Mouse (Mus musculus) erythroblast, embryonic 14.5 days (primary cell): ENCODE measurements around the gene Mtfr2. TPM values are rescaled to one million over a fixed set of nuclear protein-coding genes. Genes with fewer than 3 reads are reported as not detected.

Experiments used
- H3K27me3 ChIP-seq: 2 replicates; pipeline ENCODE4 v1.6.1; 2012; ENCODE audit warnings: inconsistent platforms; ENCODE audit not compliant: control insufficient read depth
- H3K36me3 ChIP-seq: 2 replicates; pipeline ENCODE4 v1.6.1; 2012; ENCODE audit warnings: mild to moderate bottlenecking, inconsistent platforms; ENCODE audit not compliant: control insufficient read depth
- H3K4me1 ChIP-seq: 2 replicates; pipeline ENCODE4 v1.6.1; 2012; ENCODE audit warnings: inconsistent platforms; ENCODE audit not compliant: control insufficient read depth
- H3K4me3 ChIP-seq: replicated peaks from 2 replicates; pipeline ENCODE3; 2012; ENCODE audit warnings: moderate library complexity, mild to moderate bottlenecking, inconsistent platforms
- H3K9me3 ChIP-seq: 2 replicates; pipeline ENCODE4 v1.6.1; 2012; ENCODE audit warnings: low read length, inconsistent platforms, mixed read lengths; ENCODE audit not compliant: control insufficient read depth
- GATA1 ChIP-seq: IDR thresholded peaks from 2 replicates; pipeline ENCODE4 v1.6.1; 2012; ENCODE audit warnings: low read length, inconsistent platforms, mixed read lengths
- TAL1 ChIP-seq: IDR thresholded peaks from 3 replicates; pipeline ENCODE4 v1.6.1; 2012; ENCODE audit warnings: low read length, inconsistent platforms, mixed read lengths
- polyA plus RNA-seq: library from polyadenylated mRNA; stranded (reverse); fragments of >175 nt; gene quantifications from 2 replicates; pipeline ENCODE4 v1.2.3, GENCODE M21; 2012

Gene Mtfr2
- polyA plus RNA-seq, 1 experiment = 0.93 TPM

- Histone ChIP-seq H3K36me3 (no peaks in the 10 kb centered on the region), H3K9me3 (no peaks in the 10 kb centered on the region), H3K4me3 (no peak overlapping the region), H3K27me3 (no peaks in the 10 kb centered on the region), H3K4me1 (no peaks in the 10 kb centered on the region)
- TF ChIP-seq GATA1 = no peak
- TF ChIP-seq TAL1 = no peak
Observed at GRCm38 (mm10) chr10:20395778-20396177, 48.2 kb downstream of the Mtfr2 start.

GRCm38 (mm10) chr10:20398224-20398623 is 50.7 kb downstream of the Mtfr2 start:
- no peaks in the 10 kb centered on the region for H3K9me3 ChIP-seq
- no peak overlapping the region for H3K4me3 ChIP-seq
- no peaks in the 10 kb centered on the region for H3K27me3 ChIP-seq
- H3K36me3 ChIP-seq = no peaks in the 10 kb centered on the region
- no peaks in the 10 kb centered on the region for H3K4me1 ChIP-seq
- TF ChIP-seq GATA1 (no peak), TAL1 (no peak)

- no peaks in the 10 kb centered on the region for H3K27me3 ChIP-seq
- H3K9me3 ChIP-seq = no peaks in the 10 kb centered on the region
- H3K36me3 ChIP-seq = no peaks in the 10 kb centered on the region
- H3K4me3 ChIP-seq = no peak overlapping the region
- H3K4me1 ChIP-seq = no peaks in the 10 kb centered on the region
- no peak for TF ChIP-seq TAL1
- TF ChIP-seq GATA1 = no peak
Observed at GRCm38 (mm10) chr10:20398641-20399390, 51.2 kb downstream of the Mtfr2 start.

GRCm38 (mm10) chr10:20400406-20400805 is 52.8 kb downstream of the Mtfr2 start:
- Histone ChIP-seq H3K9me3 (no peaks in the 10 kb centered on the region), H3K4me3 (no peak overlapping the region), H3K36me3 (no peaks in the 10 kb centered on the region), H3K27me3 (no peaks in the 10 kb centered on the region), H3K4me1 (no peaks in the 10 kb centered on the region)
- TF ChIP-seq TAL1 = no peak

- no peaks in the 10 kb centered on the region for H3K27me3 ChIP-seq
Observed at GRCm38 (mm10) chr10:20402941-20403340, 55.4 kb downstream of the Mtfr2 start.

GRCm38 (mm10) chr10:20405471-20405870 is 57.9 kb downstream of the Mtfr2 start:
- TF ChIP-seq TAL1 = no peak
- no peak for TF ChIP-seq GATA1
- no peaks in the 10 kb centered on the region for H3K27me3 ChIP-seq
- no peaks in the 10 kb centered on the region for H3K4me1 ChIP-seq
- H3K36me3 ChIP-seq = no peaks in the 10 kb centered on the region
- no peaks in the 10 kb centered on the region for H3K9me3 ChIP-seq
- H3K4me3 ChIP-seq = no peak overlapping the region

More at GRCm38 (mm10) chr10:20402941-20403340, 55.4 kb downstream of the Mtfr2 start:
- no peaks in the 10 kb centered on the region for H3K36me3 ChIP-seq
- TF ChIP-seq GATA1 = no peak
- no peak for TF ChIP-seq TAL1
- no peaks in the 10 kb centered on the region for H3K4me1 ChIP-seq
- no peaks in the 10 kb centered on the region for H3K9me3 ChIP-seq
- H3K4me3 ChIP-seq = no peak overlapping the region

- no peaks in the 10 kb centered on the region for H3K27me3 ChIP-seq
- TF ChIP-seq GATA1 (no peak), TAL1 (no peak)
- H3K4me3 ChIP-seq = no peak overlapping the region
- no peaks in the 10 kb centered on the region for H3K4me1 ChIP-seq
- H3K9me3 ChIP-seq = no peaks in the 10 kb centered on the region
- no peaks in the 10 kb centered on the region for H3K36me3 ChIP-seq
Observed at GRCm38 (mm10) chr10:20408336-20408735, 60.8 kb downstream of the Mtfr2 start.

- Histone ChIP-seq H3K27me3 (no peaks in the 10 kb centered on the region), H3K36me3 (no peaks in the 10 kb centered on the region), H3K4me3 (no peak overlapping the region), H3K9me3 (no peaks in the 10 kb centered on the region), H3K4me1 (no peaks in the 10 kb centered on the region)
- TF ChIP-seq TAL1 (no peak), GATA1 (no peak)
Observed at GRCm38 (mm10) chr10:20409181-20409580, 61.6 kb downstream of the Mtfr2 start.

Other genes with a start within 250 kb of the Mtfr2 start
- gene Map7, start 199.3 kb upstream of the Mtfr2 start, polyA plus RNA-seq = 0.11 and 0.60 TPM in 2 replicates
- gene Bclaf1, start 35.3 kb upstream of the Mtfr2 start, polyA plus RNA-seq = 0.81 and 2.7 TPM in 2 replicates